Mouse (Mus musculus) lung, adult 2 months (tissue): ENCODE measurements at regions not wholly inside any gene's neighbourhood (a gene's known extent, or its start where the extent isn't known, plus 50 kb on each side); places are given as distances from the start of the nearest gene placed in this dataset.

Experiments used
- DNase-seq: peaks from one replicate; pipeline ENCODE4 v3.0.0; 2022
- H3K4me1 ChIP-seq: fragments of 200-500 bp; 2 replicates; pipeline ENCODE4 v1.6.1; 2011; ENCODE audit warnings: low read length; ENCODE audit not compliant: control insufficient read depth, insufficient read depth
- H3K4me3 ChIP-seq: fragments of 200-500 bp; replicated peaks from 2 replicates; pipeline ENCODE3; 2011; ENCODE audit warnings: low read depth, mild to moderate bottlenecking, control low read depth, low read length; ENCODE audit errors: extremely low read depth
- CTCF ChIP-seq: fragments of 200-500 bp; IDR thresholded peaks from 2 replicates; pipeline ENCODE4 v1.5.1; 2011; ENCODE audit warnings: mild to moderate bottlenecking, low read length, control low read depth; ENCODE audit not compliant: insufficient read depth
- POLR2A ChIP-seq: fragments of 200-500 bp; IDR thresholded peaks from 2 replicates; pipeline ENCODE4 v1.6.1; 2011; ENCODE audit warnings: low read depth, mild to moderate bottlenecking, control low read depth, low read length, borderline replicate concordance; ENCODE audit errors: extremely low read depth
- WGBS: fragments of 180-500 bp; shearing (Covaris S2); methylation state at CpG from one replicate; pipeline ENCODE4 v1.1.7; 2018; 5-methylcytosine and 5-hydroxymethylcytosine counted together

- TF ChIP-seq POLR2A: no peak
- no peak for TF ChIP-seq CTCF
- peaks cover 5% of the 10 kb centered on the region for H3K4me1 ChIP-seq
- 89% methylated on average over 3 of the region's 3 CpGs for WGBS
- DNase-seq: no peak
- no peak overlapping the region for H3K4me3 ChIP-seq
These were observed 238.7 kb downstream of the Gm5426 start for GRCm38 (mm10) chr10:96375070-96375447.

- no peak for DNase-seq
- no peak overlapping the region for H3K4me3 ChIP-seq
- WGBS: 79% methylated on average over 4 of the region's 4 CpGs
- H3K4me1 ChIP-seq: no peaks in the 10 kb centered on the region; the same call in 1 of the 2 replicates
- TF ChIP-seq CTCF: no peak
- no peak for TF ChIP-seq POLR2A
These were observed 239.3 kb upstream of the Btg1 start for GRCm38 (mm10) chr10:96377549-96377948.

DNA sequence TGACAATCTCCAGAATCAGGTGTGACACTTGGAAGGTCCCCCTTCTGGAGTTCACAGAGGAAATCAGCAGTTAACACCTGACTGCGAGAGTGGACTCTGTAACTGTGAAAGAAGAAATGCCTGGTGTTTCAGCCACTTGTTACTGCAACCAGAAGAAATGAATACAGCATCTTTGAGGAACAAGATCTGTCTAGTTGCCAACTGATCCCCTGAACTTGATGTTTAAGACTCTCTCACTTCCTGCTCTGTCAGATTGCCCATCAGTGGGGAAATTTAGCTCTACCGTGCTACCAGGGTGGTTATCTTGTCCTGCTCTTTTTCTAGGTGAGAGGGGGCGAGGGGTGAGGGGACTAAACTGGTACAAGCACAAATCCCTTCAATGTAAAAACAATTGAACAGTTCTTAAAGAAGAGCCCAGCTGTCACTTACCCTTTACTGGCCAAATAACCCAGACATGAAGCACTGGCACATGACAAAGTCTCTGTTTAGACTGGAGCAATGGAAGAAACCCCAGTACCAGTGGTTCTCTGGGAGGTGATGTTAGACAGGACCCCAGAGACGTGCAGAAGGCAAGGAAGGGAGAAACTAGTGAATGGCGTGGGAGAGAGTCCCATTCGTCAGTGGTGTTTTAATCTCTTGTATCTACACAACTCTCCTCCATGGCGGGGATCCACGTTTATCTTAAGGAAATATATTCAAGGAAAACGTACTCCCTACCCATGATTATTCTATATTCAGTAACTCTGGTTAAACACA lies 237.6 kb upstream of the Btg1 start:
- WGBS: 58% methylated on average over 9 of the region's 9 CpGs
- Histone ChIP-seq H3K4me1 (no peaks in the 10 kb centered on the region; the same call in 1 of the 2 replicates), H3K4me3 (no peak overlapping the region)
- DNase-seq: no peak
- TF ChIP-seq POLR2A: no peak

GRCm38 (mm10) chr10:96381664-96382063 lies 235.1 kb upstream of the Btg1 start:
- 80% methylated on average over 6 of the region's 6 CpGs for WGBS
- TF ChIP-seq CTCF: no peak
- DNase-seq: no peak
- no peaks in the 10 kb centered on the region; the same call in 1 of the 2 replicates for H3K4me1 ChIP-seq
- no peak overlapping the region for H3K4me3 ChIP-seq

DNA sequence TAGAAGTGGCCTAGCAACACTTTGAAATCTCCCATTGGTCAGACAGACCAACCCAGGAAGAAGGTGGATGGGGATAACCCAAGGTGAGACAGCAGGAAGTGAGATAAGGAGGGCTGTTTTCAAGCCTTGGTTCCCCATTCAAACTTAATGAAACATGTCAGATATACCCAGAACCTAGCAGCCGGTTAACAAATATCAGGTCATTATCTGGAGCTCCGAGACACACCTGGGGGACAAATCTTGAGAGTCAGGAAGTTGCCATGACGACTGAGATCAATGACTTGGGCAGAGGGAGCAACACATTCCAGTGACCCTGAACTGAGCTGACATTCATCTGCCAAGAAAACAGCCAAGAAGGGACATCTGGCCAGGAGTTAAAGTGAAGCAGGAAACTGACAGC lies 225.1 kb upstream of the Btg1 start:
- DNase-seq: no peak
- WGBS: 55% methylated on average over 3 of the region's 3 CpGs
- H3K4me1 ChIP-seq: peaks cover 8% of the 10 kb centered on the region; the same call in 1 of the 2 replicates
- H3K4me3 ChIP-seq: no peak overlapping the region
- TF ChIP-seq POLR2A (no peak), CTCF (no peak)

DNA sequence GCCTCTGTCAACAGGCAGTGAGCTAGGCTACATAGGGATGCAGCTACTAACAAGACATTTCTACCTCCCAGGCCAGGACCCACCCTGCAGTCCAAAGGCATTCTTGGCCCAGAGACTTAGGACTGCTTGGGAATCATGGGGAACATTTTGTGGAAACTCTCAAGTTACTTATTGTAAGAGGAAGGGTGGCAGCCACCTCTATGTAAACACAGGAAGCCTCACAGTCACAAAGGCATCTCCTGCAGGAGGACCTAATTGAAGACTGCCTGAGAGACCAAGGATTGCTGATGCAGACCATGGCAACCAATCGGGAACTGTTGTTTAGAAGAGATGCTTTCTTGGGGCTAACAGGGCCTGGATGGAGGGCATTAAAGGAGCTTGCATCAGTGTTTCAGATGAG lies 224.0 kb upstream of the Btg1 start:
- 61% methylated on average over 1 of the region's 1 CpGs for WGBS
- DNase-seq: no peak

DNA sequence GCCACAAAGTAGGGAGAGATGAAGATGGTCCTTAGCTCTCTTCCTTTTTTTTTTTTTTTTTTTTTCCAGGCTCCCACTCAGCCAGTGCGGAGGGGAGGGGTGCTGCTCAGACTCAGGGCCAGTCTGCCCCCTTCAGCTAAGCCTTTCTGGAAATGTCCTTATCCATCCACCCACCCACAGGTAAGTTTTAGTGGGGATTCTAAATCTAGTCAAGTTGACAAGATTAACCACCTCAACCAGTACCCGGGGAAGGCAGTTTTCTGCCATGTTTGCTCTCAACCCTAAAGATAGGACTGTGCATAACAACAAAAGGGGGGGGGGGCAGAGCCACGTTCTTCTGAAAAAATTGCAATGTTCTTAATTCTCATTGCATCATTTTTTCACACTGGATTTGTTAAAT lies 222.6 kb upstream of the Btg1 start:
- no peak for TF ChIP-seq POLR2A
- TF ChIP-seq CTCF: no peak
- no peak overlapping the region for H3K4me3 ChIP-seq
- 92% methylated on average over 3 of the region's 3 CpGs for WGBS
- peaks cover 8% of the 10 kb centered on the region; the same call in 1 of the 2 replicates for H3K4me1 ChIP-seq
- DNase-seq: no peak

More for the DNA sequence above, 224.0 kb upstream of the Btg1 start:
- TF ChIP-seq POLR2A (no peak), CTCF (no peak)
- Histone ChIP-seq H3K4me1 (peaks cover 8% of the 10 kb centered on the region; the same call in 1 of the 2 replicates), H3K4me3 (no peak overlapping the region)

GRCm38 (mm10) chr10:96395017-96395416 lies 221.8 kb upstream of the Btg1 start:
- DNase-seq: no peak
- Histone ChIP-seq H3K4me3 (no peak overlapping the region), H3K4me1 (peaks cover 8% of the 10 kb centered on the region; the same call in 1 of the 2 replicates)
- 69% methylated on average over 3 of the region's 3 CpGs for WGBS
- TF ChIP-seq CTCF (no peak), POLR2A (no peak)

- H3K4me1 ChIP-seq: no peaks in the 10 kb centered on the region
- TF ChIP-seq CTCF (no peak), POLR2A (no peak)
- no peak overlapping the region for H3K4me3 ChIP-seq
- WGBS: 76% methylated on average over 13 of the region's 13 CpGs
- DNase-seq: no peak
These were observed 218.8 kb upstream of the Btg1 start for GRCm38 (mm10) chr10:96397931-96398561.
